Mouse (Mus musculus) cerebellum, adult 2 months (tissue): ENCODE results near the gene Acsf3. TPM values are rescaled to one million over a fixed set of nuclear protein-coding genes. Genes with fewer than 3 reads are reported as not detected.

Source experiments
- DNase-seq, 2 experiments: peaks; one replicate each; pipeline ENCODE4 v3.0.0; 2021
- H3K27ac ChIP-seq: fragments of 200-500 bp; 2 replicates; pipeline ENCODE4 v1.5.1; 2012; ENCODE audit warnings: low read length, control low read depth, inconsistent platforms; ENCODE audit not compliant: insufficient read depth
- H3K27me3 ChIP-seq: fragments of 200-500 bp; 2 replicates; pipeline ENCODE4 v1.6.1; 2012; ENCODE audit warnings: inconsistent platforms, mild to moderate bottlenecking, low read length, moderate library complexity; ENCODE audit not compliant: control insufficient read depth, insufficient read depth
- H3K4me1 ChIP-seq: fragments of 200-500 bp; 2 replicates; pipeline ENCODE4 v1.6.1; 2011; ENCODE audit warnings: low read length; ENCODE audit not compliant: control insufficient read depth, insufficient read depth
- H3K4me3 ChIP-seq: fragments of 200-500 bp; replicated peaks from 2 replicates; pipeline ENCODE3; 2011; ENCODE audit warnings: mild to moderate bottlenecking, low read depth, low read length, control low read depth; ENCODE audit not compliant: insufficient read depth
- CTCF ChIP-seq: fragments of 200-500 bp; IDR thresholded peaks from 2 replicates; pipeline ENCODE4 v1.5.1; 2011; ENCODE audit warnings: low read depth, mild to moderate bottlenecking, control low read depth, low read length, moderate library complexity, borderline replicate concordance; ENCODE audit not compliant: insufficient read depth
- POLR2A ChIP-seq: fragments of 200-500 bp; IDR thresholded peaks from 2 replicates; pipeline ENCODE4 v1.6.1; 2011; ENCODE audit warnings: low read length, control low read depth, borderline replicate concordance; ENCODE audit not compliant: insufficient read depth
- WGBS: fragments of 180-500 bp; shearing (Covaris S2); methylation state at CpG from one replicate; pipeline ENCODE4 v1.1.7; 2018; 5-methylcytosine and 5-hydroxymethylcytosine counted together
- polyA plus RNA-seq: library from polyadenylated mRNA; depleted of rRNA; stranded (reverse); fragments of >200 nt; gene quantifications from 2 replicates; pipeline ENCODE4 v1.2.3, GENCODE M21; 2012

Acsf3 gene
- polyA plus RNA-seq, 1 experiment = 33.0 TPM

- Histone ChIP-seq H3K27me3 (no peaks in the 10 kb centered on the region), H3K4me1 (peaks cover 37% of the 10 kb centered on the region), H3K4me3 (peak overlapping the region; percentile 89), H3K27ac (peak overlapping the region; percentile 84)
- DNase-seq = peak in 1 of 2 experiments; percentile 57
- TF ChIP-seq POLR2A = no peak
- no peak for TF ChIP-seq CTCF
- 52% methylated on average over 11 of the region's 11 CpGs for WGBS
These were observed 74.0 kb downstream of the Acsf3 start for GRCm38 (mm10) chr8:122849152-122849910.

- Histone ChIP-seq H3K4me1 (peaks cover 51% of the 10 kb centered on the region), H3K27me3 (no peaks in the 10 kb centered on the region), H3K27ac (peak overlapping the region; percentile 95), H3K4me3 (peak overlapping the region; percentile 89)
- peak; percentile 61 to 72 for DNase-seq
- WGBS = 30% methylated on average over 3 of the region's 3 CpGs
- TF ChIP-seq POLR2A (peak; percentile 33; the same call in 1 of the 2 replicates), CTCF (no peak)
These were observed 75.5 kb downstream of the Acsf3 start for GRCm38 (mm10) chr8:122850641-122851240.

- no peak for TF ChIP-seq CTCF
- no peak for TF ChIP-seq POLR2A
- WGBS = 7% methylated on average over 12 of the region's 12 CpGs
- no peaks in the 10 kb centered on the region for H3K27me3 ChIP-seq
- DNase-seq = peak; percentile 95 to 98
- peak overlapping the region; percentile 28 for H3K4me3 ChIP-seq
- peaks cover 59% of the 10 kb centered on the region for H3K4me1 ChIP-seq
- peak overlapping the region; percentile 95 for H3K27ac ChIP-seq
These were observed 76.6 kb downstream of the Acsf3 start for GRCm38 (mm10) chr8:122851692-122852545.

GRCm38 (mm10) chr8:122852546-122852905 lies 77.2 kb downstream of the Acsf3 start:
- 10% methylated on average over 1 of the region's 1 CpGs for WGBS
- H3K4me1 ChIP-seq = peaks cover 65% of the 10 kb centered on the region
- TF ChIP-seq CTCF (no peak), POLR2A (peak; percentile 24; the same call in 1 of the 2 replicates)

GRCm38 (mm10) chr8:122853340-122853771 lies 78.1 kb downstream of the Acsf3 start:
- peaks cover 66% of the 10 kb centered on the region for H3K4me1 ChIP-seq
- H3K4me3 ChIP-seq = peak overlapping the region; percentile 1
- H3K27me3 ChIP-seq = no peaks in the 10 kb centered on the region
- peak; percentile 82 to 88 for DNase-seq
- 3% methylated on average over 11 of the region's 11 CpGs for WGBS
- H3K27ac ChIP-seq = peak overlapping the region; percentile 95
- TF ChIP-seq POLR2A (peak; percentile 27; the same call in 1 of the 2 replicates), CTCF (no peak)

More at GRCm38 (mm10) chr8:122852546-122852905, 77.2 kb downstream of the Acsf3 start:
- DNase-seq = peak in 1 of 2 experiments; percentile 90
- Histone ChIP-seq H3K27ac (peak overlapping the region; percentile 95), H3K4me3 (peak overlapping the region; percentile 28), H3K27me3 (no peaks in the 10 kb centered on the region)

GRCm38 (mm10) chr8:122854388-122854787 lies 79.1 kb downstream of the Acsf3 start:
- WGBS = 28% methylated on average over 7 of the region's 7 CpGs
- H3K4me1 ChIP-seq = peaks cover 66% of the 10 kb centered on the region
- H3K4me3 ChIP-seq = no peak overlapping the region
- TF ChIP-seq POLR2A (no peak), CTCF (no peak)
- H3K27me3 ChIP-seq = no peaks in the 10 kb centered on the region
- peak overlapping the region; percentile 95 for H3K27ac ChIP-seq
- no peak for DNase-seq

GRCm38 (mm10) chr8:122855123-122855522 lies 79.8 kb downstream of the Acsf3 start:
- no peak for DNase-seq
- 41% methylated on average over 4 of the region's 4 CpGs for WGBS
- no peak for TF ChIP-seq POLR2A
- no peak for TF ChIP-seq CTCF

More at GRCm38 (mm10) chr8:122855123-122855522, 79.8 kb downstream of the Acsf3 start:
- H3K4me1 ChIP-seq = peaks cover 66% of the 10 kb centered on the region
- H3K27ac ChIP-seq = peak overlapping the region; percentile 95
- no peak overlapping the region for H3K4me3 ChIP-seq
- H3K27me3 ChIP-seq = no peaks in the 10 kb centered on the region
